Mouse (Mus musculus) left cerebral cortex, postnatal 25 days (tissue): ENCODE measurements around the gene Evi2. TPM values are rescaled to one million over a fixed set of nuclear protein-coding genes. Genes with fewer than 3 reads are reported as not detected.

Experiments used
- DNase-seq, 2 experiments: peaks; one replicate each; pipeline ENCODE4 v3.0.0; 2022; ENCODE audit warnings: low spot score in 2 of 2, mixed read lengths in 1 of 2
- intact Hi-C: fragments of 180-260 bp; cut with DNase I; formaldehyde crosslinking; loops from one replicate; pipeline ENCODE4 v1.15.1; 2025
- total RNA-seq, 2 experiments: library from RNA; stranded (reverse); gene quantifications; 2 replicates each; pipeline ENCODE4 v1.2.3; 2021

Evi2 gene
- not detected for total RNA-seq

GRCm38 (mm10) chr11:79530333-79530761 is at the start of gene Evi2, which contains the start of gene Evi2a:
Evi2 (minus strand) TSS chr11:79530589.
Evi2a (minus strand) TSS chr11:79530609.
- intact Hi-C loops, result loop anchor here (5.0 kb wide), 1 partner anchor 38 kb away; no protein-coding TSS in a partner anchor

GRCm38 (mm10) chr11:79577741-79578140 is 47.4 kb upstream of the Evi2 start:
- peak; percentile 85 to 91 for DNase-seq
- intact Hi-C loops, result loop anchor here (5.0 kb wide), 1 partner anchor 110 kb away; no protein-coding TSS in a partner anchor

More at GRCm38 (mm10) chr11:79530333-79530761, at the start of gene Evi2, which contains the start of gene Evi2a:
- DNase-seq, result peak; percentile 32 to 82

GRCm38 (mm10) chr11:79575383-79576073 is 45.1 kb upstream of the Evi2 start:
- intact Hi-C loops, result loop anchor here (5.0 kb wide), 1 partner anchor 108 kb away; no protein-coding TSS in a partner anchor

GRCm38 (mm10) chr11:79573836-79574235 is 43.4 kb upstream of the Evi2 start:
- no peak for DNase-seq
- intact Hi-C loops, result no loop called here

More at GRCm38 (mm10) chr11:79575383-79576073, 45.1 kb upstream of the Evi2 start:
- DNase-seq, result no peak

GRCm38 (mm10) chr11:79570319-79570718 is 39.9 kb upstream of the Evi2 start:
- intact Hi-C loops, result no loop called here
- no peak for DNase-seq

GRCm38 (mm10) chr11:79568197-79568911 is 38.0 kb upstream of the Evi2 start:
- intact Hi-C loops, result no loop called here
- DNase-seq, result no peak

- intact Hi-C loops, result no loop called here
- DNase-seq, result no peak
These were observed 36.6 kb upstream of the Evi2 start for GRCm38 (mm10) chr11:79566947-79567346.

GRCm38 (mm10) chr11:79563493-79563892 is 33.1 kb upstream of the Evi2 start:
- intact Hi-C loops, result loop anchor here (5.0 kb wide), 1 partner anchor 91 kb away; no protein-coding TSS in a partner anchor

GRCm38 (mm10) chr11:79560536-79560935 is 30.1 kb upstream of the Evi2 start:
- intact Hi-C loops, result loop anchor here (5.0 kb wide), 1 partner anchor 88 kb away; no protein-coding TSS in a partner anchor
- DNase-seq, result no peak

More at GRCm38 (mm10) chr11:79563493-79563892, 33.1 kb upstream of the Evi2 start:
- DNase-seq, result no peak

GRCm38 (mm10) chr11:79552622-79553021 is 22.2 kb upstream of the Evi2 start:
- no peak for DNase-seq
- intact Hi-C loops, result no loop called here

- DNase-seq, result no peak
- intact Hi-C loops, result no loop called here
These were observed 5.9 kb upstream of the Evi2 start for GRCm38 (mm10) chr11:79536293-79536692.

GRCm38 (mm10) chr11:79535554-79535953 is 5.2 kb upstream of the Evi2 start:
- DNase-seq, result no peak
- intact Hi-C loops, result no loop called here

GRCm38 (mm10) chr11:79533950-79534690 is 3.7 kb upstream of the Evi2 start:
- intact Hi-C loops, result loop anchor here (5.0 kb wide), 1 partner anchor 42 kb away; no protein-coding TSS in a partner anchor
- DNase-seq, result no peak

GRCm38 (mm10) chr11:79533311-79533710 is 2.9 kb upstream of the Evi2 start:
- DNase-seq, result no peak
- intact Hi-C loops, result loop anchor here (5.0 kb wide), 1 partner anchor 41 kb away; no protein-coding TSS in a partner anchor

GRCm38 (mm10) chr11:79531485-79531884 is 1.1 kb upstream of the Evi2 start:
- DNase-seq, result no peak
- intact Hi-C loops, result loop anchor here (5.0 kb wide), 1 partner anchor 39 kb away; no protein-coding TSS in a partner anchor

- peak in 1 of 2 experiments; percentile 32 for DNase-seq
- intact Hi-C loops, result loop anchor here (5.0 kb wide), 1 partner anchor 38 kb away; no protein-coding TSS in a partner anchor
These were observed 385 bp upstream of the Evi2 start for GRCm38 (mm10) chr11:79530774-79531173.

- DNase-seq, result no peak
- intact Hi-C loops, result loop anchor here (5.0 kb wide), 1 partner anchor 37 kb away; no protein-coding TSS in a partner anchor
These were observed 653 bp downstream of the Evi2 start for GRCm38 (mm10) chr11:79529736-79530135.

GRCm38 (mm10) chr11:79529226-79529625 is 1.2 kb downstream of the Evi2 start:
- intact Hi-C loops, result no loop called here
- DNase-seq, result no peak

GRCm38 (mm10) chr11:79528601-79529000 is 1.8 kb downstream of the Evi2 start:
- intact Hi-C loops, result no loop called here
- DNase-seq, result no peak
